Mouse (Mus musculus) embryo, embryonic 11.5 days (tissue): ENCODE data around the gene H2-DMa.
"Not testable (repeated sequence)": the region's sequence is repeated elsewhere in the genome, so short reads cannot be mapped to it uniquely, and the experiment has no call there.

Source experiments
- DNase-seq: peaks from one replicate; pipeline ENCODE4 v3.0.0-alpha.2; 2012; ENCODE audit warnings: low read depth, low spot score

H2-DMa gene

GRCm38 (mm10) chr17:34124649-34125048 is 5.3 kb downstream of the H2-DMa start:
- no peak for DNase-seq

GRCm38 (mm10) chr17:34126826-34127420 is 7.6 kb downstream of the H2-DMa start:
- no peak for DNase-seq

- no peak for DNase-seq
These were observed 8.1 kb downstream of the H2-DMa start for GRCm38 (mm10) chr17:34127475-34127874.

- no peak for DNase-seq
These were observed 9.1 kb downstream of the H2-DMa start for GRCm38 (mm10) chr17:34128264-34128937.

- no peak for DNase-seq
These were observed 9.8 kb downstream of the H2-DMa start for GRCm38 (mm10) chr17:34128944-34129791.

- no peak for DNase-seq
These were observed 11.0 kb downstream of the H2-DMa start for GRCm38 (mm10) chr17:34130073-34130947.

GRCm38 (mm10) chr17:34131911-34132310 is 12.6 kb downstream of the H2-DMa start:
- no peak for DNase-seq

- DNase-seq, result no peak
These were observed 13.9 kb downstream of the H2-DMa start for GRCm38 (mm10) chr17:34133289-34133688.

- no peak for DNase-seq
These were observed 15.1 kb downstream of the H2-DMa start for GRCm38 (mm10) chr17:34134451-34134850.

- peak; percentile 98 for DNase-seq
These were observed 16.2 kb downstream of the H2-DMa start for GRCm38 (mm10) chr17:34135297-34136224.

GRCm38 (mm10) chr17:34137601-34138000 is 18.3 kb downstream of the H2-DMa start:
- DNase-seq, result no peak

GRCm38 (mm10) chr17:34138655-34139054 is 19.3 kb downstream of the H2-DMa start:
- DNase-seq, result no peak

GRCm38 (mm10) chr17:34139416-34139815 is 20.1 kb downstream of the H2-DMa start:
- no peak for DNase-seq

- DNase-seq, result no peak
These were observed 20.9 kb downstream of the H2-DMa start for GRCm38 (mm10) chr17:34140240-34140639.

GRCm38 (mm10) chr17:34141448-34141847 is 22.1 kb downstream of the H2-DMa start:
- DNase-seq, result no peak

GRCm38 (mm10) chr17:34142456-34143010 is 23.2 kb downstream of the H2-DMa start:
- no peak for DNase-seq

GRCm38 (mm10) chr17:34143033-34143432 is 23.7 kb downstream of the H2-DMa start, which contains the start of gene H2-DMb2:
Gene H2-DMb2 (plus strand): TSS chr17:34143307.
- DNase-seq, result no peak

- DNase-seq, result no peak
These were observed 24.1 kb downstream of the H2-DMa start for GRCm38 (mm10) chr17:34143461-34143860.

- DNase-seq, result not testable (repeated sequence)
These were observed 24.9 kb downstream of the H2-DMa start for GRCm38 (mm10) chr17:34144221-34144620.

- DNase-seq, result no peak
These were observed 25.6 kb downstream of the H2-DMa start for GRCm38 (mm10) chr17:34144960-34145371.
